Mouse (Mus musculus) left cerebral cortex, adult 9 months (tissue): ENCODE data around the gene H2-DMa.

Source experiments
- DNase-seq, 2 experiments: peaks; one replicate each; pipeline ENCODE4 v3.0.0; 2022; ENCODE audit warnings: low spot score in 2 of 2

Gene H2-DMa

DNA sequence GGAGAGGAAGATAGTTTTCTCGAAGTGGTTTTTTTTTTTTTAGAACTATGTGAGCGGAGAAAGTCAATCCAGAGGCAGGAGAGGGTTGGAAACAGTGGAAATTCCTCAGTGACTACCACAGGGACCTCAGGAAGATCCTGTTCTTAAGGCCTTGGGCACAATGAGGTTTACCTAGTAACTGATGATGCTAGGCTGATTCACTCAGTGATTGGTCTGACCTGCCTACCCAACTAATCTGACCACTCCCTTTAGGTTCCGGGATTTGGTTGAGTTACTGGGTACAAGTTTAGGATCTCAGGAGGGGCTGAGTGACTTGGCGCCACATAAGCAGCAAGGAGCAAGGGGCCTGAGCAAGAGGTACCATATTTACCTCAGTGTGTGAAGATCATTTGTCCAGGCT is 33.6 kb downstream of the H2-DMa start, which contains the start of gene H2-DMb1:
H2-DMb1 (plus strand) TSS at position 150 of the 400 bp plus-strand sequence.
- DNase-seq, result peak in 1 of 2 experiments; percentile 69

DNA sequence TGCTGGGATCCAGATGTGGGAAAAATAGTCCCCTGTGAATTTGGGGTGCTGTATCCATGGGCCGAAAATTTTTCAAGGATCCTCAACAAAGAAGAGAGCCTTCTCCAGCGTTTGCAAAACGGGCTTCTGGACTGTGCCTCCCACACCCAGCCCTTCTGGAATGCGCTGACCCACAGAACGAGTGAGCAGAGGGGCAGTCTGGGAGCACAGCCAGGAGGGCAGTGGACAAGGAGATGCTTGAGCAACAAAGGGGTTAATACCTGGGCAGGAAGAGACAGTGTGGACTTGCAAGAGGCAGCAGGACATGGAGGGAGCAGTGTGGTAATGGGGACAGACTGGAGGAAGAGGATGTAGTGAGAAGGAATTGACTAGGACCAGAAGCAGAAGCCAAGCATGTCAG is 36.2 kb downstream of the H2-DMa start:
- no peak for DNase-seq

DNA sequence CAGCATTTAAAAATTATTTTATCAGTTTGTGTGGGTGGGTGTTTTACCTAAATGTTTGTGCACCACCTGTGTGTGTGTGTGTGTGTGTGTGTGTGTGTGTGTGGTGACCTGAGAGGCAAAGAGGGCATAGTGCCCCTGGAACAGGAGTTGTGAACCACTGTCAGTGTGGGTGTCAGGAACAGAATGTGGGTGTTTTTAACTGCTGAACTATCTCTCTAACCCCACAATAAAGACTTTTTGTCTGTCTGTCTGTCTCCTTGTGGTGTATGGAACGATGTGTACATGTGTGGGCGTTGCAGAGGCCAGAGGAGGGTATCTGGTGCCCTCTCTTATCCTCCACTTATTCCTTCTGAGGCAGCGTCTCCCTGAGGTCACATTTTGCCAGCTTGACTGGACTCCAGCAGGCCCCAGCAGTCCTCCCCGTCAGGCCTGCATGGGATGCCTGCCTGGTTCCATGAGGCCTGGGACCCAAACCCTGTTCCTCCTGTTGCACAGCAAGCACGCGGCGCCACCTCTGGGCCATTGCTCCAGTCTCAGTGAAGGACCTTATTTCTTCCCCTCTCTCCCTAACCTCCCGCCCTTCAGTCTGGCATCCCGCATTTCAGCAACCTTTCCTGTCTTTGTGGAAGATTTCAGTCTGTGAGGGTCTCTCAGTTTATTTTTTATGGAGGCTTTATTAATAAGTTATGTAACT is 45.0 kb downstream of the H2-DMa start:
- DNase-seq, result no peak

DNA sequence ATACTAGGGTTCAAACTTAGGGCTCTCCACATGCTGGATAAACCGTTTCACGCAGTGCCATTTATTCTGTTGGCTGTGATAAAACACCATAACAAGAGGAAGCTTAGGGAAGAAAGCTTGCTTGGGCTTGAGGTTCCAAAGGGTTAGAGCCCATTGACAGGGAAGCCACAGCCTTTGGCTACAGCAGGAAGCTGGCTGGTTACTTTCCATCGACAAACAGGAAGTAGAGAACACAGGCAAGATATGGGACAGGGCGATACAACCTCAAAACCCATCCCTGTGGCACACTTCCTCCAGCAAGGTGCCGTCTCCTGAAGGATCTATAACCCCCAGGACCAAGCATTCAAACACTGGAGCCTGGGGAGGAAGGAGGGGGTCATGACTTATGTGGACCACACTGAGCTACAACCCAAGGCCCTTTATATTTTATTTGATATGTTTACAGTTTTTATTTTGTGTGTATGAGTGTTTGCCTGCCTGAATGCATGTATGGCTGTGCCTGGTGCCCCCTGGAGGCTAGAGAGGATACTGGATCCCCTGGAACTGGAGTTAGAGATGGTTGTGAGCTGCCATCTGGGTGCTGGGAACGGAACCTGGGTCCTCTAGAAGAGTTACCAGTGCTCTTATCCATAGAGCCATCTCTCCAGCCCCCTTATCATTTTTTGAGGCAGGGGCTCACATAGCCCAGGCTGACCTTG is 45.8 kb downstream of the H2-DMa start:
- no peak for DNase-seq

DNA sequence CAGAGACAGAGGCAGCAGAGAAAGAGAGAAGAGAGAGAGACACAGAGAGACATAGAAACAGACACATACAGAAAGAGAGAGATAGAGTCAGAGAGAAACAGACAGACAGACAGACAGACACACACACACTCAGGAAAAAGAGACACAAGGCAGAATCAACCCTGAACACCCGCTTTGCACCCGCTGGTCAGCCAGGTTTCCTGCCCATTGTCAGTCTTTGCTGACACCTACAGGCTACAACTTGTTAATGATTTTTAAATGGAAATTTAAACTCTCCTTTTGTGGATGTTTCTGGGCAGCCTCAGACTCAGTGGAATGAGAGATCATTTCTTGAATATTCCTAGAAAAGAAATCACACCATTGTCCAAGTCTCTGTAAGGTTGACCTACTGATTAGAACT is 49.9 kb downstream of the H2-DMa start:
- peak in 1 of 2 experiments; percentile 26 for DNase-seq

DNA sequence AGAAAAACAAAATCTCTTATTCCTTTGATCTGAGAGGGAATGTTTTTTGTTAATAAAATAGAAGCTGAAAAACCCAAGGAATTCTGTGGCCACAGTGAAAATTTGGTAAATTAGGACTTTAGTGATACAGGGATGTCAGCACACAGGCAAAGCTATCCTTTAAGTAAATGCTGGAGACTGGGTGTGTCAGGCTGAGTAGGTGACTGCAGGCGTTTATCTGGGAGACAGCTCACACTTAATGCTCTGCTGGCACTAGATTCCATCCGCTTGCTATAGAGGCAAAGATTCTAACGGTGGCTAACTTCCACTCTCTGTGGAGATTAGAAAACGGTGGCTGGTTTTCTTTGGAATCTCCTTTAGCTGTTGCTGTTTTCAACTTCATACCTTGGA is 51.1 kb downstream of the H2-DMa start:
- DNase-seq, result no peak

DNA sequence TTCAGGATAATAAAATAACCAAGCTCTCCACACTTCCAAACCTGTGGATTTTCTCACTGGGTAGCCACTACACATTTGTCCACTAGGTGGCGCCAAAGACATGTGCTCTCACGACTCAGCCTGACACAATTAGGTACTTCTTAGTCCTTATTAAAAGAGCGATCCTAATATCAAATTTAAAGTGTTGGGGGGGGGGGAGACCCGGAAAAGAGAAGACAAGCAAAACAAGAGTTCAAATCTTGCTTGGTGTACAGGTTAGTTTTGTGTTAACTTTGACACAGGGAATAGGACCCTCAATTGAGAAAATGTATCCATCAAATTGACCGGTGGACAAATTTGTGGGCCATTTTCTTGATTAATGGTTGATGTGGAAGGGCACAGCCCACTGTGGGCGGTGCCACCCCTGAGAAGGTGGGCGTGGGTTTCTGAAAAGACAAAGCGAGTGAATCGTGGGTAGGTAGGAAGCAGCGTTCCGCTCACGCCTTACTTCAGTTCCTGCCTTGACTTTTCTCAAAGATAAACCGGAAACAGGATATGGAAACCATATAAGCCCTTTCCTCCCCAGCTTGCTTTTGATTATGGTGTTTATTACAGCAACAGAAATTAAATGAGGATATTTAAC is 51.6 kb downstream of the H2-DMa start:
- DNase-seq, result peak; percentile 13 to 87

DNA sequence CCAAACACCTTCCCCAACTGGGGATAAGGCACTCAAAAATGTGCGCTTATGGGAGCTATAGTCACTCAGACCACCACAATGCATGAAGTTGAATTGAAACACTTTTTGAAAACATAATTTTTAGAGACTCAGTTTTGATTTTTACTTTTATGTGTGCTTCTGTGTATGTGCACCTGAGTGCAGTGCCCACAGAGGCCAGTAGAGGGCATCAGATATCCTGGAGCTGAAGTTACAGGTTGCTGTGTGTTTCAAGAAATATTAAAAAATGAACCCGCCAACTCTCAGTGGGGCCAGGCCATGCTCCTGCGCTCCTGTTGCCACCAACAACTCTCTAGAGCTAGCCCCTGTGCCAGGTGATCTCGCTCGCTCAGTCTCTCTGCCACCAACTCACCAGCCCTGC is 53.2 kb downstream of the H2-DMa start:
- no peak for DNase-seq

DNA sequence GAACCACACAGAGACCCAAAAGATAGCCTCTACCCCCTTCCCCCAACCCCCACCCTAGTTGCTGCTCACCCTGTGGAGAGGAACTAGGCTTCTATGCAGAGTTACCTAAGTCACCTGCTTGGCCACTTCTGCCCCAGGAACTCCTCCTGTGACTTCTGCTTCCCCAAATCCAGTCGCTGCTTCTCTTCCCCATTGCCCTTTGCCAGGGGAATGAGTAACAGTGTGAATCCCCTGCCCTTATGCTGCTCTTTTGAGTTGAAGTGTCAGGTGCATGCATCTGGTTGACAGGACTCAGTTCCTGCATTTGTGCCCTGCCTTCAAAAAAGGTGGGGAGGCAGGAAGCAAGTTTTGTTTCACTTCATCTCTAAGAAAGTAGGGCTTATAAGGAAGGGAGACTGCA is 54.7 kb downstream of the H2-DMa start:
- DNase-seq, result no peak

DNA sequence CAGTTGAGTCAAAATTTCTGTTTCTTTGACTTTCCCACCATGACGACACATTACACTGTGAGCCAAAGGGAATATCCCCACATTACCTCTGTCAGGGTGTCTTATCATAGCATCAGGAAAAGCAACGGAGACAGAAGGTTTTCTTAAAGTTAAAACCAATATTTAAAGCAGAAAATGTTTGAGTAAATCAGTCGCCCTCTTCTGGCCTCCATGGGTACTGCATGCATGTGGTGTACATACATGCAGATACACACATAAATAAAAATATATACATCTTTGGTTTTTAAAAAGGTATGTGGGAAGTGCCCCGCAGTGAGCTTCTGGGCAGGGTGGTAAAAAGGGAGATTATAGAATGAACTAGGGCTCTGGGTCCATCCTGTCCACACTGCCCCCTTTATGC is 57.8 kb downstream of the H2-DMa start:
- no peak for DNase-seq

DNA sequence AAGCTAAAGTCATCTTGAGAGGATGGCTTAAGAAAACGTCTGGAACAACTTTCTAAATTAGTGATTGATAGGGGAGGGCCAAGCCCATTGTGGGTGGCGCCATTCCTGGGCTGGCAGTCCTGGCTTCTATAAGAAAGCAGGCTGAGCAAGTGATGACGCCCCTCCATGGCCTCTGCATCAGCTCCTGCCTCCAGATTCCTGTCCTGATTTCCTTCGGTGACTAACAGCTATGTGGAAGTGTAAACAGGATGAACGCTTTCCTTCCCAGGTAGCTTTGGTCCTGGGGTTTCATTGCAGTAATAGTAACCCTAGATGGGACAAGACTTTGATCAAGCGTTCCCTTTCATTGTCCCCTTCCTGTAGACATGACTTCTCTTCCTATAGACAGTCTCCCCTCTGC is 59.7 kb downstream of the H2-DMa start:
- no peak for DNase-seq

DNA sequence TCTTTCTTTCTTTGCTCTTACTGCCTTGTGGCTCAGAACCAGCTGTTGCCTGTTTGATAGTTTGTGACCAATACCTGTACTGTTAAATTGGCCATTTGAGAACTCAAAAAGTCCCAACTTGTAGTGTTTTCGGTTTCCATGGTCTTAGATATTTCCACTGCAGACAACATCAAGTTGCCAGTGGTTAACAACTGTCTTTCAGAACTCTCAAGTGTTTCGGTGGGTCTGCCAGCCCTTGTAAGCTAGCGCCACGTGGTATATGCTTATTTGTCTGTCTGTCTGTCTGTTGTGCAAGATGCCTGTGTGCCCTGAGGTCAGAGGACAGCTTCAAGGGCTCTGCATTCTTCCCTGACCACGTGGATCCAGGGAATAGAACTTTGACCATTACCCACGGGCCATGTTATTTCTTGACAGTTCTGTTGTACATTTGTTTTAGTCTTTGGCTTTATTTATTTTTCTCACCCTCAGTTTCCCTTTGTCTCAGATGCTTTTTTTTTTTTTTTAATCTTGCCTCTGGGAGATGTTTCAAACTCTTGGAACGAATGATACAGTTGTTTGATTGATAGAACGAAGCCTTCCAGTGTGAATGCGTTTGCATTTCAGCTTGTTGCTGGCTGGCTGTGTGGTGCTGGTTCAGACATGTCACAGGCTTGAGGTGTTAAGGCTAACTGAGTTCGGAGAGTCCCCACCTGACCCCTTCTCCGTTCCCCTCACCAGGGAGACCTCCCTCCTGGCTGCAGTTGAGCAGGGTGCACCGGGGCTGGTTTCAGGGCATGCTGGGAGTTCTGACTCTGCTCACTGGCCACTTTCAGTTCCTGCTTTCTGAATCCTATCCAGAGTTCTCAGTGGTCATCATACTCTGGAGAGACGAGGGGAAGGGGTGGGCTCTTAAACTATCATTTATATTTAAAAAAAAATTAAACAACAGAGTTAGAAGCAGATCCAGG is 60.8 kb downstream of the H2-DMa start:
- no peak for DNase-seq

DNA sequence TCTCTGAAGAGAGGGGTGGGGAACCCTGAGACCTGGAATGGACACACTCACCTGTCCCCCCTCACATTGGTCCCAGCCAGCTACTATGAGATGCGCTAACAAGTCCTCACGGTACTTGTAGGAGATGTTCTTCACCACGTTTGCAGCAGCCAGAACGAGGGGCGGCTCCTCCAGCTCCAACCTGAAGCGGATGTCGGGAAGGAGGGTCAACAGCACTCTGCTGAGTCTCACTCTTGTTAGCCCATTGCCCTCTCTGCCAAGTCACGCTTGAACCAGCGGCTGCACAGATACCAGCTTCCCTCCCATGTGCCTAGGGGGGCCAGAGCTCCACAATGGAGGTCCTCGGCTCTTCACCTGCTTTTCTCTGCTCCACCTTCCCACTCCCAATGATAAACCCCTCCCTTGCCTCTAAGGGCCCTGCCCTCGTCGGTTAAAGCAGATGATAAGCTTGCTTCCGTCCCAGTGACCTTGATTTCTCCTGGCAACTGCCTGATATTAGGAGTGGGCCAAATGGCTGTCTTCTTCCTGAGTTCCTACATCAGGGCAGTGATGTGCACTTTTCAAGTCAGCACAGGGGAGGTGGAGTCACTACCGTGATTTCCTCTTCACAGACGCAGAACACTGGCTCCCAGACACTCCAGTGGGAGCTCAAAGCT is 64.4 kb downstream of the H2-DMa start:
- no peak for DNase-seq

DNA sequence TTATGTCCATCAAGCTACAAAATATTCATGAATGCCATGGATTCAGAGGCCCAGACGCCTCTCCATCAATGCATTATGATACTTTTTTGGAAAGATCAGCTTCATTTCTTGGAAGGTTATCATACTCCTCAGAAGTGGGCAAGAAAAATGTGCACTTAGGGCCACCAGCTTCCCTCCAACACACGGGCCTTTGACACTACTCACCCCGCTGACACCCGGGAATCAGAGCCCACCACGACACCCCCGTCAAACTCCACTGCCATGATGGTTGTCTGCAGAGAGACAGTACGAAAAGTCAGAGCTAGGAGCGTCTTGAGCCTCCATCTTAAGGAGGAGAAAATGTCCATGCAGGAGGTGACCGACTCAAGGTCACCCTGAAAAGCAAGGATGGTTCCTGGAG is 66.2 kb downstream of the H2-DMa start:
- no peak for DNase-seq

DNA sequence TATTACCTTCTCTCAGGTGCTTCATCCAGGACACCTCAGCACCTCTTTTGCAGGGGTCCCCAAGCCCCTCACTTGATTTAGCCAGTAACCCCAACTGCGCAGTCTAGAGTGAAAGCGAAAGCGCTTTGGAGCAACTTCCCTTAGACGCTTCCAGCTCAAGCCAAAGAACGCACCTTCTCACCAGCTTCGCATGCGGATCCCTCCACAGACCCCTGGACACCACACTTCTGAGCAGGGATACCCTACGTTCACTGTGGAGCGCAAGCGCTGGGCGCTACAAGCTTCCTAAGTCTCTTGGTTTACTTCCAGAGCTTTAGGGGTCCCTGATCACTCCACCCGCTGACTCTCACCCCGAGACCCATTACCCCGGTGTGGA is 67.5 kb downstream of the H2-DMa start:
- no peak for DNase-seq

DNA sequence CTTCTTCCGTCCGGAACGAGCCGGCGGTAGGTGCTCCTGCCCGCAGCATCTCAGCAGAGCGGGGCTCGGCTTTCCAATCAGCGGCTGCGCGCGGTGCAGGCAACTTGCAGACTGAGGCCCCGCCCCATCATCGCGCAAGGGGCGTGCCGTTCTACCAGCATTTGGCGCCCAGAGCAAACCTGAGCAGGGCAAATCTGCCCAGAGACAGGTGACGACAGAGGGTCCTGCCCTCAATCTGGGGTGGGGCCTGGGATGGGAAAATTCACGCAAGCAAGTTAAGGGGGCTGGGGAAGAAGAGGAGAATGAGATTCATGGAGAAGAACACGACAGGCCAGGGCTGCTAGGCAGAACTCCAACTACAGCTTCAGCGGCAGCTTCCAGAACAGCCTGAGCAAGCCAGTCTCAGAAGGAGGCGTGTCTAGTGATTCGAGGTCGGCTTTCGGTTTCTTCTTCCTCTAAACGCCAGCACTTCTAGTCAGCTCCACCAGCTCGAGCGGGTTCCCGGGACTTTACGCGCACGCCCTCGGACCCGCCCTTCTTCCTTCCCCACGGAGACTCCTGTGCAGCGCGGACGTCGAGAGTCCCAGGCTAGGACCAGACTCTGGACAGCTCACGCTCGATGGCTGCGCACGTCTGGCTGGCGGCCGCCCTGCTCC is 68.0 kb downstream of the H2-DMa start, which contains the start of the genes Tap1 and Psmb9:
Tap1 (plus strand) TSS at position 293 of the 656 bp plus-strand sequence.
Psmb9 (minus strand) TSS at position 504 of the 656 bp plus-strand sequence.
- peak; percentile 83 to 97 for DNase-seq

DNA sequence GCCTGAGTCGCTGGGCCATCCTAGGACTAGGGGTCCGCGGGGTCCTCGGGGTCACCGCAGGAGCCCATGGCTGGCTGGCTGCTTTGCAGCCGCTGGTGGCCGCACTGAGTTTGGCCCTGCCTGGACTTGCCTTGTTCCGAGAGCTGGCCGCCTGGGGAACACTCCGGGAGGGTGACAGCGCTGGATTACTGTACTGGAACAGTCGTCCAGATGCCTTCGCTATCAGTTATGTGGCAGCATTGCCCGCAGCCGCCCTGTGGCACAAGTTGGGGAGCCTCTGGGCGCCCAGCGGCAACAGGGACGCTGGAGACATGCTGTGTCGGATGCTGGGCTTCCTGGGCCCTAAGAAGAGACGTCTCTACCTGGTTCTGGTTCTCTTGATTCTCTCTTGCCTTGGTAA is 68.7 kb downstream of the H2-DMa start:
- DNase-seq, result no peak
